Mouse (Mus musculus) inflammation-experienced regulatory T-cells, adult 6 months (primary cell): ENCODE results near the gene Rps6ka2. TPM values are rescaled to one million over a fixed set of nuclear protein-coding genes. Genes with fewer than 3 reads are reported as not detected.

Experiments
- polyA plus RNA-seq, 3 experiments: library from polyadenylated mRNA; unstranded; fragments of 100-300 nt; shearing (Covaris generic); gene quantifications; one replicate each; pipeline ENCODE4 v1.2.1; 2017

Rps6ka2 gene
- polyA plus RNA-seq, 3 experiments from 2014 or later, result 0.34 to 1.1 (median 0.66) TPM

Other genes starting within 250 kb of the Rps6ka2 start
- gene Rsph3b, start 221.4 kb upstream of the Rps6ka2 start, polyA plus RNA-seq, result 10 to 100 TPM; 29.8 to 37.5 (median 31.3) TPM
- gene Tagap1, start 209.0 kb upstream of the Rps6ka2 start, polyA plus RNA-seq, result 10 to 100 TPM; 39.6 to 71.8 (median 54.0) TPM
- gene Rnaset2b, start 199.5 kb upstream of the Rps6ka2 start, polyA plus RNA-seq, result 100 to 1,000 TPM; 273 to 343 (median 324) TPM
- gene Gm49721, start 191.2 kb upstream of the Rps6ka2 start, polyA plus RNA-seq, result under 1 TPM in 1 of 3 experiments, not detected in 2; 0.44 TPM
- gene Gm1604a, start 144.5 kb upstream of the Rps6ka2 start, polyA plus RNA-seq, result not detected
- gene Tcp10a, start 154.5 kb downstream of the Rps6ka2 start, polyA plus RNA-seq, result not detected
- gene Ttll2, start 182.6 kb downstream of the Rps6ka2 start, polyA plus RNA-seq, result not detected
- gene Gm49630, start 201.9 kb downstream of the Rps6ka2 start, polyA plus RNA-seq, result not detected
- under 1 TPM in 1 of 3 experiments, not detected in 2; 0.20 TPM for gene Unc93a2, start 215.3 kb downstream of the Rps6ka2 start, polyA plus RNA-seq